Mouse (Mus musculus) C2C12 (cell line): ENCODE measurements around the gene Hnrnph1. TPM values are rescaled to one million over a fixed set of nuclear protein-coding genes. Genes with fewer than 3 reads are reported as not detected.
A peak's percentile ranks its signal among the peaks of the same experiment; 100 is the strongest.

Source experiments
- H3K27me3 ChIP-seq: one replicate; pipeline ENCODE4 v1.6.1; 2011; ENCODE audit not compliant: control insufficient read depth, insufficient read depth, insufficient read length
- H3K36me3 ChIP-seq: one replicate; pipeline ENCODE4 v1.6.1; 2011; ENCODE audit not compliant: control insufficient read depth, insufficient read depth
- H3K4me3 ChIP-seq: one replicate; pipeline ENCODE4 v1.5.1; 2011; ENCODE audit warnings: mild to moderate bottlenecking, control low read depth; ENCODE audit not compliant: poor library complexity, insufficient read depth, severe bottlenecking
- H3K79me2 ChIP-seq: one replicate; pipeline ENCODE4 v1.6.1; 2011; ENCODE audit not compliant: control insufficient read depth, insufficient read depth
- H3K79me3 ChIP-seq: one replicate; pipeline ENCODE4 v1.6.1; 2011; ENCODE audit warnings: low read depth, control low read depth
- H3ac ChIP-seq: one replicate; pipeline ENCODE3; 2011; ENCODE audit warnings: low read depth; ENCODE audit not compliant: control insufficient read depth, insufficient read length
- CEBPB ChIP-seq: IDR thresholded peaks from one replicate; pipeline ENCODE4 v1.6.1; 2011; ENCODE audit warnings: low read depth, mild to moderate bottlenecking, control low read depth, moderate library complexity
- CTCF ChIP-seq: IDR thresholded peaks from one replicate; pipeline ENCODE4 v1.5.1; 2011; ENCODE audit not compliant: control insufficient read depth, insufficient read depth, insufficient read length
- FOSL1 ChIP-seq: IDR thresholded peaks from one replicate; pipeline ENCODE4 v1.8.0; 2011; ENCODE audit warnings: mild to moderate bottlenecking, low read length; ENCODE audit not compliant: poor library complexity, insufficient read depth, severe bottlenecking
- MAX ChIP-seq: IDR thresholded peaks from one replicate; pipeline ENCODE4 v1.6.1; 2011; ENCODE audit warnings: mild to moderate bottlenecking, control low read depth
- MYOD1 ChIP-seq: IDR thresholded peaks from one replicate; pipeline ENCODE4 v1.6.1; 2011; ENCODE audit warnings: low read depth; ENCODE audit not compliant: control insufficient read depth, insufficient read length
- MYOG ChIP-seq: IDR thresholded peaks from one replicate; pipeline ENCODE4 v1.6.1; 2011; ENCODE audit not compliant: control insufficient read depth, insufficient read length; ENCODE audit errors: extremely low read depth
- USF1 ChIP-seq: IDR thresholded peaks from one replicate; pipeline ENCODE4 v1.6.1; 2011; ENCODE audit warnings: low read depth, mild to moderate bottlenecking, control low read depth, moderate library complexity
- polyA plus RNA-seq: library from polyadenylated mRNA; unstranded; fragments of >200 nt; fragmentation: generic; extraction: Trizol; gene quantifications from one replicate; pipeline ENCODE4 v1.2.1, GENCODE M21; 2012; ENCODE audit warnings: missing spikeins

Hnrnph1 gene
- polyA plus RNA-seq, 1 experiment: 112 TPM

DNA sequence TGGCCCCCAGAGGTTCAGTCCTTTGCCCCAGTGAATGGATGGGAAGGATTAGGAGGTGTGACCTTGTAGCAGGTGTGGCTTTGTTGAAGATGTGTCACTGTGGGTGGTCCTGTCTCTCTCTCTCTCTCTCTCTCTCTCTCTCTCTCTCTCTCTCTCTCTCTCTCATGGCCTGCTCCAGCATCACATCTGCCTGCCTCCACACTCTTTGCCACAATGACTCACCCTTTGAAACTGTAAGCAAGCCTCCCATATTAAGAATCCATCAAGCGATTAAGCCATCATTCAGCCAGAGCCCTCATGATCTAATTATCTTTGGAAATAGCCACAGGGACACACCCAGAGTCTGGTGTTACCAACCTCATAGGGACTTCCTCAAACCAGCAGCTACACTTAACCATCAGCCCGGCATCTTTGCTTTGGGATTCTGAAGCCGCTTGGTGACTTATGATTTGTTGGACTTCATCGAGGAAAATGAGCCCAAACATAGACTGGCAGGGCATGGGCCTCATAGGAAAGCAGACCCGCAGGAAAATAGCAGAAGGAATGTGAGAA lies 7.4 kb upstream of the Hnrnph1 start:
- no peaks in the 10 kb centered on the region for H3K27me3 ChIP-seq
- H3K79me3 ChIP-seq: no peaks in the 10 kb centered on the region
- H3ac ChIP-seq: no peak overlapping the region
- no peaks in the 10 kb centered on the region for H3K79me2 ChIP-seq
- H3K4me3 ChIP-seq: no peak overlapping the region
- no peaks in the 10 kb centered on the region for H3K36me3 ChIP-seq
- TF ChIP-seq MYOG (no peak), FOSL1 (peak; percentile 53), CTCF (no peak), USF1 (no peak), CEBPB (no peak), MYOD1 (peak; percentile 55), MAX (peak; percentile 45)

- no peak overlapping the region for H3ac ChIP-seq
- no peaks in the 10 kb centered on the region for H3K27me3 ChIP-seq
- TF ChIP-seq FOSL1 (no peak), CTCF (no peak)
- no peaks in the 10 kb centered on the region for H3K79me2 ChIP-seq
- H3K36me3 ChIP-seq: no peaks in the 10 kb centered on the region
- H3K4me3 ChIP-seq: no peak overlapping the region
- no peaks in the 10 kb centered on the region for H3K79me3 ChIP-seq
Observed at GRCm38 (mm10) chr11:50370969-50371368, 5.8 kb upstream of the Hnrnph1 start.

- no peak for TF ChIP-seq USF1
- no peak for TF ChIP-seq CTCF
- TF ChIP-seq MYOG: no peak
- TF ChIP-seq CEBPB: no peak
- TF ChIP-seq FOSL1: no peak
- TF ChIP-seq MYOD1: no peak
- no peak for TF ChIP-seq MAX
- Histone ChIP-seq H3K79me2 (no peaks in the 10 kb centered on the region), H3ac (peak overlapping the region; percentile 20), H3K79me3 (no peaks in the 10 kb centered on the region), H3K27me3 (no peaks in the 10 kb centered on the region), H3K4me3 (no peak overlapping the region), H3K36me3 (no peaks in the 10 kb centered on the region)
Observed at GRCm38 (mm10) chr11:50371399-50371841, 5.4 kb upstream of the Hnrnph1 start.

- no peak for TF ChIP-seq USF1
- no peak for TF ChIP-seq MYOG
- TF ChIP-seq MYOD1: no peak
- no peak for TF ChIP-seq CEBPB
- no peak for TF ChIP-seq FOSL1
- no peak for TF ChIP-seq CTCF
- TF ChIP-seq MAX: no peak
- Histone ChIP-seq H3K79me3 (no peaks in the 10 kb centered on the region), H3K36me3 (no peaks in the 10 kb centered on the region), H3K79me2 (no peaks in the 10 kb centered on the region), H3K4me3 (no peak overlapping the region), H3ac (no peak overlapping the region), H3K27me3 (no peaks in the 10 kb centered on the region)
Observed at GRCm38 (mm10) chr11:50371911-50372310, 4.9 kb upstream of the Hnrnph1 start.

GRCm38 (mm10) chr11:50373086-50373485 lies 3.7 kb upstream of the Hnrnph1 start:
- Histone ChIP-seq H3K27me3 (no peaks in the 10 kb centered on the region), H3K79me2 (peaks cover 6% of the 10 kb centered on the region), H3K36me3 (no peaks in the 10 kb centered on the region), H3K4me3 (no peak overlapping the region), H3ac (no peak overlapping the region), H3K79me3 (peaks cover 5% of the 10 kb centered on the region)
- TF ChIP-seq MYOG (no peak), CTCF (no peak), MYOD1 (no peak), USF1 (no peak), FOSL1 (no peak), MAX (no peak), CEBPB (no peak)

DNA sequence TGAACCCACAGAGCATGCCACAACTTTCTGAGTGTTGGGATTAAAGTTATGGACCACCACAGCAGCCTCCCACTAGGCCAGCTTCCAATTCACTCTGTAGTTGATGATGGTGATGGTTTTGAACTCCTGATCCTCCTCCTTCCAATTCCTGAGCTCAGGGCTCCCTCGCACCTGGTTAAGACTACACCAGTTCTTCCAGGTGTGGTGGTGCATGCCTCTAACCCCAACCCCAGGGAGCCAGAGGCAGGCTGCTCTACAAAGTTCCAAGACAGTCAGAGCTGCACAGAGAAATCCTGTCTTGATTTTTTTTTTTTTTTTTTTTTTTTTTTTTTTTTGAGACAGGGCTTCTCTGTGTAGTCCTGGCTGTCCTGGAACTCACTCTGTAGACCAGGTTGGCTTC lies 3.2 kb upstream of the Hnrnph1 start:
- H3ac ChIP-seq: no peak overlapping the region
- TF ChIP-seq MYOD1 (no peak), CTCF (no peak), USF1 (no peak), MYOG (no peak), FOSL1 (no peak), MAX (no peak), CEBPB (no peak)
- peaks cover 11% of the 10 kb centered on the region for H3K79me2 ChIP-seq
- peaks cover 9% of the 10 kb centered on the region for H3K79me3 ChIP-seq
- peaks cover 3% of the 10 kb centered on the region for H3K36me3 ChIP-seq
- no peaks in the 10 kb centered on the region for H3K27me3 ChIP-seq
- no peak overlapping the region for H3K4me3 ChIP-seq
